Mouse (Mus musculus): Measurements from ENCODE around the gene Dnajb3. TPM values are rescaled to one million over a fixed set of nuclear protein-coding genes. Genes with fewer than 3 reads are reported as not detected.
A peak's percentile ranks its signal among the peaks of the same experiment; 100 is the strongest.
"Not testable (repeated sequence)": the region's sequence is repeated elsewhere in the genome, so short reads cannot be mapped to it uniquely, and the experiment has no call there.

The Dnajb3 gene
- polyA plus RNA-seq, 1 experiment from 2014 or later: not detected

- in situ Hi-C loops (cut with MboI; ENCODE audit: low pct_unique_long_range_greater_than_20kb): no loop called here
- ChIA-PET CTCF (no interaction called here), POLR2A (interaction anchor here (0.6 kb wide), 1 partner anchor 445 kb away, joined by 4 read pairs; the partner anchor contains the start of gene Atg16l1)
- ATAC-seq: no peak
- no peak for DNase-seq (ENCODE audit: low read depth, low spot score)
- H3K27me3 ChIP-seq: no peaks in the 10 kb centered on the region
- TF ChIP-seq CTCF (IDR thresholded peaks at IDR 0.05): no peak
Observed at GRCm38 (mm10) chr1:88199996-88200395, 5.6 kb downstream of the Dnajb3 start.

- in situ Hi-C loops (cut with MboI; ENCODE audit: low pct_unique_long_range_greater_than_20kb): no loop called here
- DNase-seq (ENCODE audit: low read depth, low spot score): no peak
- TF ChIP-seq CTCF (IDR thresholded peaks at IDR 0.05): no peak
- no peak for ATAC-seq
- H3K27me3 ChIP-seq: no peaks in the 10 kb centered on the region
- ChIA-PET POLR2A (no interaction called here), CTCF (no interaction called here)
Observed at GRCm38 (mm10) chr1:88197443-88197842, 8.1 kb downstream of the Dnajb3 start.

GRCm38 (mm10) chr1:88195687-88196086 lies 9.9 kb downstream of the Dnajb3 start:
- DNase-seq (ENCODE audit: low read depth, low spot score) (peak; percentile 39), ATAC-seq (peak; percentile 54)
- POLR2A ChIA-PET: no interaction called here
- no peak for TF ChIP-seq CTCF (IDR thresholded peaks at IDR 0.05)
- CTCF ChIA-PET: interaction anchor here (1.0 kb wide), 1 partner anchor 26 kb away, joined by 3 read pairs; no protein-coding TSS in a partner anchor
- no peaks in the 10 kb centered on the region for H3K27me3 ChIP-seq
- in situ Hi-C loops (cut with MboI; ENCODE audit: low pct_unique_long_range_greater_than_20kb): no loop called here

GRCm38 (mm10) chr1:88192136-88192535 lies 13.4 kb downstream of the Dnajb3 start:
- TF ChIP-seq CTCF (IDR thresholded peaks at IDR 0.05): no peak
- in situ Hi-C loops (cut with MboI; ENCODE audit: low pct_unique_long_range_greater_than_20kb): no loop called here
- no peak for DNase-seq (ENCODE audit: low read depth, low spot score)
- CTCF ChIA-PET: interaction anchor here (1.0 kb wide), 1 partner anchor 14 kb away, joined by 3 read pairs; no protein-coding TSS in a partner anchor
- no peaks in the 10 kb centered on the region for H3K27me3 ChIP-seq
- POLR2A ChIA-PET: no interaction called here
- ATAC-seq: no peak

GRCm38 (mm10) chr1:88186325-88186935 lies 19.2 kb downstream of the Dnajb3 start:
- DNase-seq (ENCODE audit: low read depth, low spot score) (no peak), ATAC-seq (no peak)
- TF ChIP-seq CTCF (IDR thresholded peaks at IDR 0.05): no peak
- ChIA-PET CTCF (no interaction called here), POLR2A (no interaction called here)
- H3K27me3 ChIP-seq: peaks cover 4% of the 10 kb centered on the region
- in situ Hi-C loops (cut with MboI; ENCODE audit: low pct_unique_long_range_greater_than_20kb): no loop called here

- POLR2A ChIA-PET: no interaction called here
- in situ Hi-C loops (cut with MboI; ENCODE audit: low pct_unique_long_range_greater_than_20kb): no loop called here
- CTCF ChIA-PET: no interaction called here
Observed at GRCm38 (mm10) chr1:88179657-88180056, 25.9 kb downstream of the Dnajb3 start.

GRCm38 (mm10) chr1:88172190-88172589 lies 33.4 kb downstream of the Dnajb3 start:
- DNase-seq (ENCODE audit: low read depth, low spot score); H3K27me3 ChIP-seq; in situ Hi-C loops (cut with MboI; ENCODE audit: low pct_unique_long_range_greater_than_20kb); POLR2A ChIA-PET; CTCF ChIA-PET; ATAC-seq: not testable (repeated sequence)

More at GRCm38 (mm10) chr1:88179657-88180056, 25.9 kb downstream of the Dnajb3 start:
- DNase-seq (ENCODE audit: low read depth, low spot score) (no peak), ATAC-seq (no peak)
- H3K27me3 ChIP-seq: peaks cover 4% of the 10 kb centered on the region
- TF ChIP-seq CTCF (IDR thresholded peaks at IDR 0.05): no peak

GRCm38 (mm10) chr1:88165711-88166110 lies 39.9 kb downstream of the Dnajb3 start, which contains the start of gene Ugt1a5:
Ugt1a5 (plus strand) TSS chr1:88166012.
- ATAC-seq (no peak), DNase-seq (ENCODE audit: low read depth, low spot score) (no peak)
- CTCF ChIA-PET: no interaction called here
- TF ChIP-seq CTCF (IDR thresholded peaks at IDR 0.05): no peak
- H3K27me3 ChIP-seq: no peaks in the 10 kb centered on the region
- POLR2A ChIA-PET: no interaction called here
- in situ Hi-C loops (cut with MboI; ENCODE audit: low pct_unique_long_range_greater_than_20kb): no loop called here

- no peak for ATAC-seq
- CTCF ChIA-PET: no interaction called here
- in situ Hi-C loops (cut with MboI; ENCODE audit: low pct_unique_long_range_greater_than_20kb): no loop called here
Observed at GRCm38 (mm10) chr1:88158430-88158829, 47.2 kb downstream of the Dnajb3 start.

More at GRCm38 (mm10) chr1:88158430-88158829, 47.2 kb downstream of the Dnajb3 start:
- POLR2A ChIA-PET: no interaction called here
- DNase-seq (ENCODE audit: low read depth, low spot score): no peak
- TF ChIP-seq CTCF (IDR thresholded peaks at IDR 0.05): no peak
- no peaks in the 10 kb centered on the region for H3K27me3 ChIP-seq

Other genes starting within 250 kb of the Dnajb3 start
- 29.5 TPM for gene Usp40, start 197.2 kb downstream of the Dnajb3 start, polyA plus RNA-seq (2021)
- 0.14 TPM for gene Ugt1a10, start 150.4 kb downstream of the Dnajb3 start, polyA plus RNA-seq (2021)
- gene Ugt1a9, start 135.0 kb downstream of the Dnajb3 start, polyA plus RNA-seq (2021): 0.32 TPM
- gene Ugt1a8, start 118.0 kb downstream of the Dnajb3 start, polyA plus RNA-seq (2021): not detected
- 46.3 TPM for gene Ugt1a7c, start 110.7 kb downstream of the Dnajb3 start, polyA plus RNA-seq (2021)
- 4.2 TPM for gene Ugt1a6b, start 102.5 kb downstream of the Dnajb3 start, polyA plus RNA-seq (2021)
- gene Ugt1a6a, start 71.0 kb downstream of the Dnajb3 start, polyA plus RNA-seq (2021): 21.3 TPM
- gene Ugt1a5, start 39.8 kb downstream of the Dnajb3 start, polyA plus RNA-seq (2021): not detected
- gene Ugt1a2, start 5.2 kb downstream of the Dnajb3 start, polyA plus RNA-seq (2021): 5.6 TPM
- gene Ugt1a1, start 6.2 kb upstream of the Dnajb3 start, polyA plus RNA-seq (2021): 0.98 TPM
- gene Mroh2a, start 21.2 kb upstream of the Dnajb3 start, polyA plus RNA-seq (2021): 2.3 TPM
- gene Hjurp, start 71.9 kb upstream of the Dnajb3 start, polyA plus RNA-seq (2021): 56.0 TPM
- gene Trpm8, start 71.9 kb upstream of the Dnajb3 start, polyA plus RNA-seq (2021): 0.01 TPM
- 0.09 TPM for gene Spp2, start 201.2 kb upstream of the Dnajb3 start, polyA plus RNA-seq (2021)